Mouse (Mus musculus) bone marrow, adult 2 months (tissue): Measurements from ENCODE around the gene Rab35.

ENCODE experiments used
- CTCF ChIP-seq: fragments of 200-500 bp; IDR thresholded peaks from 2 replicates; pipeline ENCODE4 v1.5.1; 2011; ENCODE audit warnings: low read length, control low read depth; ENCODE audit not compliant: control insufficient read depth, insufficient read depth
- POLR2A ChIP-seq: fragments of 200-500 bp; IDR thresholded peaks from 2 replicates; pipeline ENCODE4 v1.6.1; 2011; ENCODE audit warnings: low read depth, mild to moderate bottlenecking, control low read depth, low read length, borderline replicate concordance; ENCODE audit not compliant: control insufficient read depth

DNA sequence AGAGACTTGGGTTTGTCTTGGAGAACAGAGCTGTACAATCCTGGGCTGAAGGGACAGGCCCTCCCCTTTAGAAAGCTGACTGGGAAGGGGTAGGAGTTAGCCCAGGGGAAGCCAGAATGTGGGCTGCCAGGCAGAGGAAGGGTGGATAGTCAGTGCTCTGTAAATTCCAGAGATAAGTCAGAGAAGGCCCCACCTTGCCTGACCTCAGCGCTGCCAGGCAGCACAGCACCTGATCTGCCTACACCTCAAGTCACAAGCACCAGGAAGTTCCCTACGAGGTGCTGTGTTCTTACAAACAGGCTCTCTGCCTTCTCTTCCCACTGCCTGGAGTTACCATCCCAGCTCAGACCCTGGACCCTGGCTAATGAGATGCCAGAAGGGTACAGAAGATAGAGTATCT lies 38.7 kb downstream of the Rab35 start:
- TF ChIP-seq POLR2A (no peak), CTCF (no peak)
